Mouse (Mus musculus): ENCODE results near the gene Slc24a2. TPM values are rescaled to one million over a fixed set of nuclear protein-coding genes. Genes with fewer than 3 reads are reported as not detected.

Slc24a2 gene
- polyA plus RNA-seq, 1 experiment from 2014 or later: not detected

DNA sequence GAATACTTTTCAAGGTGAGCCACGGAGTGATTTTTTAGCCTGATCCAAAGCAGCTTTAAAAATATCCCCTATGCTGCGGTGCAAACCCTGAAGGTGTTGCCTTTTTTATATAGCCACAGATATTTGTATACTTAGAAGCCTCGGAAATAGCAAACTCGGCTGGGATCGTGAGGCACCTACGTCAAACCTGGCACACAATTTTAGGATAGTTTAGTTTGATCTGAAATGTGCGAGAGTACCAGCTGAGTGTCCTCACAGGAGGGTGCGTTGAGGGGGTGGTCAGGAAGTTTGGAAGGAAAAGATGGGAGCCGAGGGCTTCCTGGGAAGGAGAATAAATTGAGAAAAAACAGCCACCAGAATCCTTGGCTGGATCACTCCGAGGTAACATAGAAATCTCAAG is 194.6 kb downstream of the Slc24a2 start:
- Histone ChIP-seq H3K4me1 (ENCODE audit: insufficient read depth, low read length) (no peaks in the 10 kb centered on the region), H3K4me3 (ENCODE audit: low read length) (no peak overlapping the region), H3K27me3 (ENCODE audit: insufficient read depth, low read length) (no peaks in the 10 kb centered on the region), H3K9ac (replicated peaks; ENCODE audit: low read length) (no peak overlapping the region), H3K27ac (ENCODE audit: low read length) (no peak overlapping the region), H3K4me2 (replicated peaks; ENCODE audit: low read depth, low read length) (no peak overlapping the region), H3K9me3 (ENCODE audit: low read length) (no peaks in the 10 kb centered on the region), H3K36me3 (ENCODE audit: insufficient read depth, low read length) (no peaks in the 10 kb centered on the region)
- ATAC-seq (ENCODE audit: low FRiP score, low TSS enrichment): no peak
- WGBS: 88% methylated on average over 10 of the region's 10 CpGs

DNA sequence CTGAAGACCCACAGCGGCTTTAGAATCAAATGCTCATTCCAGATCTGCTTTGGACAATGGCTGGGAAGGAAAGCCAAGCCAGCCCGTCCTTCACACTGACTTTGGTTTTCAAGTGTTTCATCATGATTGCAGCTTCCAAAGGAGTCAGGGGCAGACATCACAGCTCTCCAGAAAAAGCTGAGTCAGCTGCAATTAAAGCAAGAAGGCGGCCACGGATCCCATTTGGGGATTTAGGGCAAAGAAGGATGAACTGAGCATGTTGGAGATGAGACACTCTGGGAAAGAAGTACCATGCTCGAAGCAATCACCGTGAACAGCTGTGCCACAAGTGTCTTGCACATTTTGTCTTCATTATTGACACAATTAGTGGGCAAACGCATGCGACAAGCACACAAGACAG is 197.6 kb downstream of the Slc24a2 start:
- no peaks in the 10 kb centered on the region for H3K9me3 ChIP-seq (ENCODE audit: low read length)
- H3K4me1 ChIP-seq (ENCODE audit: insufficient read depth, low read length): no peaks in the 10 kb centered on the region
- no peaks in the 10 kb centered on the region for H3K27me3 ChIP-seq (ENCODE audit: insufficient read depth, low read length)
- H3K4me2 ChIP-seq (replicated peaks; ENCODE audit: low read depth, low read length): no peak overlapping the region
- H3K9ac ChIP-seq (replicated peaks; ENCODE audit: low read length): no peak overlapping the region
- 92% methylated on average over 8 of the region's 8 CpGs for WGBS
- H3K4me3 ChIP-seq (ENCODE audit: low read length): no peak overlapping the region
- no peak for ATAC-seq (ENCODE audit: low FRiP score, low TSS enrichment)
- H3K27ac ChIP-seq (ENCODE audit: low read length): no peak overlapping the region
- H3K36me3 ChIP-seq (ENCODE audit: insufficient read depth, low read length): no peaks in the 10 kb centered on the region

DNA sequence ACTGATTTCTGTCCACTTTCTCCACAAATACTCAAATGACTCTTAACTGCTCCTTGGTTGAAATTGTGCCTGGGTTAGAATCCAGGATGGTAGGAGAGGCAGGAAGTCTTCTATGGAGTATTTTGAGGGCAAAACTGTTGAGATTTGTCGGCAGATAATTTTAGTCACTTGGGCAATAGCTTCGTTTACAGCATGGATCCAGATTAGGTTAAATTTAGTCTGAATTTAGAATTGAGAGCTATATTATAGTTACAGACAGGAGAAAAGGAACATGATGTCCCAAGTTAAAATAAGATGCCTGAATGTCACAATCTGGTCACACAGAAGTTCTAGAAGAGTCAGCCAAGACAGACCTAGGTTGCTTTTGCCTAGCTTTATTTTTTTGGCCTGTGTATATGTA is 199.2 kb downstream of the Slc24a2 start:
- WGBS: 89% methylated on average over 2 of the region's 2 CpGs
- Histone ChIP-seq H3K36me3 (ENCODE audit: insufficient read depth, low read length) (no peaks in the 10 kb centered on the region), H3K9me3 (ENCODE audit: low read length) (no peaks in the 10 kb centered on the region), H3K27ac (ENCODE audit: low read length) (no peak overlapping the region), H3K4me2 (replicated peaks; ENCODE audit: low read depth, low read length) (no peak overlapping the region), H3K4me3 (ENCODE audit: low read length) (no peak overlapping the region), H3K4me1 (ENCODE audit: insufficient read depth, low read length) (no peaks in the 10 kb centered on the region), H3K9ac (replicated peaks; ENCODE audit: low read length) (no peak overlapping the region), H3K27me3 (ENCODE audit: insufficient read depth, low read length) (no peaks in the 10 kb centered on the region)
- no peak for ATAC-seq (ENCODE audit: low FRiP score, low TSS enrichment)

DNA sequence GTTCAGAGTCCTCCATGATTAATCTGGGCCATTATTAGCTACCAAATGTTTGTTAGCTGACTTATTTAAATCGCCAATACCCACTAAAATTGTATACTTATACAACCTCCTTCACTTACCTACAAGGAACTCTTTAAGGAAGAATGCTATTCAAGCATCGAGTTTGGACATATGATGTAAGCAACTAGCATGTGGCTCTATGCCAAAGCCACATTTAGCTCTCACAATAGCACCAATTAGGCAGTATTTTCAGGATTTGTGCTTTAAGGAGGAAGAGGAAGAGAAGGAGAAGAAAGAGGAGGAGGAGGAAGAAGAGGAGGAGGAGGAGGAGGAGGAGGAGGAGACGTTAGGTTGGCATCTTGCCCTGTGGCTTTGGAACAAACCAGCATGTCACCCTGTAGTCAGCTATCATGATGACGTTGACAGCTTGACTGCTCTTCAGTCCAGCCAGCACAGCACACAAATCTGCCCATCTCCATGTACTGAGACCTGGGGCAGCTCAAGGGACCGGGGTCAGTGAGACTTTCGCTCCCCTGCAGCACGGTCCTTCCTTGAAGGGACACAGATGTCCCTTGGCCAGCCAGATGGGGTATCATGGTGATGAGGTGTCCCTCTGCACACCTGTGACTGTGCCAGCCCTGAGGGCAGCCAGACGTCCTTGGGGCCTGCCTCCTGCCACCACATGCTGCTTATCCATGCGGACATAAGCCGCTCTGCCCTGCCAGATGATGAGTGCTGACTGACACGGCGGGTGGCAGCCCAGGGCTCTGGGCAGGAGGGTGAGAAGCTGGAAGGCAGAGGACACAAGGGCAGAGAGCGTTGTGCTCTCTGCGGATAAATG is 203.7 kb downstream of the Slc24a2 start:
- 72% methylated on average over 14 of the region's 14 CpGs for WGBS
- Histone ChIP-seq H3K9me3 (ENCODE audit: low read length) (no peaks in the 10 kb centered on the region), H3K4me1 (ENCODE audit: insufficient read depth, low read length) (0 out of 2 replicates have a peak, but pooled peaks cover 4% of the 10 kb centered on the region), H3K27ac (ENCODE audit: low read length) (no peak overlapping the region), H3K36me3 (ENCODE audit: insufficient read depth, low read length) (no peaks in the 10 kb centered on the region), H3K4me2 (replicated peaks; ENCODE audit: low read depth, low read length) (no peak overlapping the region), H3K9ac (replicated peaks; ENCODE audit: low read length) (no peak overlapping the region), H3K27me3 (ENCODE audit: insufficient read depth, low read length) (no peaks in the 10 kb centered on the region), H3K4me3 (ENCODE audit: low read length) (no peak overlapping the region)
- ATAC-seq (ENCODE audit: low FRiP score, low TSS enrichment): no peak

DNA sequence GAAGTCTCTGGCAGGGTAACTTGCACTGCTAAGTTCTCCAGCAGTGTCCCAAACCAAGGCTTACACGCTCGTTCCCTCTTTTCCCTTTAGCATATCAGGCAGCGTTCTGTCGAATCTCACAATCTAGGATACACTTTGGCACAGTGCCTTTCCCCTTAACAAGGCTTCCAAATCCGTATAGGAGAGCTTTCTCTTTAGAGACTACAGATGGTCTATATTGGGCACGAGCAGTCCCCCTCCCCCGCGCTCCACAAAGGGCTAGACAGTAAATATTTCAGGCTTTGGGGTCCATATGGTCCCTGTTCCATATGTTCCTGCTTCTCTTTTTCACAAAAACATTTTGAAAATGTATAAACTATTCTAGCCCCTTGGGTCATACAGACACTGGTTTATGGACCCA is 205.7 kb downstream of the Slc24a2 start:
- Histone ChIP-seq H3K4me2 (replicated peaks; ENCODE audit: low read depth, low read length) (no peak overlapping the region), H3K27ac (ENCODE audit: low read length) (no peak overlapping the region), H3K9ac (replicated peaks; ENCODE audit: low read length) (no peak overlapping the region), H3K4me1 (ENCODE audit: insufficient read depth, low read length) (0 out of 2 replicates have a peak, but pooled peaks cover 5% of the 10 kb centered on the region), H3K27me3 (ENCODE audit: insufficient read depth, low read length) (no peaks in the 10 kb centered on the region), H3K9me3 (ENCODE audit: low read length) (no peaks in the 10 kb centered on the region), H3K4me3 (ENCODE audit: low read length) (no peak overlapping the region), H3K36me3 (ENCODE audit: insufficient read depth, low read length) (no peaks in the 10 kb centered on the region)
- ATAC-seq (ENCODE audit: low FRiP score, low TSS enrichment): no peak
- WGBS: 82% methylated on average over 8 of the region's 8 CpGs

DNA sequence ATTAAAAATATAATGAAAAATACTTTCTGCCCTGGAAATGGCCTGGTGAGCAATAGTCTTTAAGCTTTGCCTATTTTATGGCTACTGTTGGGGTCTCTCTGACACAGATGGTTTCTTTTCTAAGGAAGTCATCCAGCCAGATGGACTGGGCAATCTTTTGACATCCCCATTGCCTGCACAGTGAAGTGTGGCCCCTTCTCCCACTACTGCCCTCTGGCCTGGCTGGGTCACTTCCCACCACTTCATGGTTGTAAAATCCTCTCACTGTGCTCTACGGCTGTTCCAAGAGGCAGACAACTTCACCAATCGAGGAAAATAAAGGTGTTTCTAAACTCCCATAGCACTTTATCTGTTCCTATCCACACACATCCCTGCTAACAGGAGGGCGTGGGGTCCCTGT is 208.7 kb downstream of the Slc24a2 start:
- Histone ChIP-seq H3K36me3 (ENCODE audit: insufficient read depth, low read length) (no peaks in the 10 kb centered on the region), H3K27ac (ENCODE audit: low read length) (no peak overlapping the region), H3K27me3 (ENCODE audit: insufficient read depth, low read length) (no peaks in the 10 kb centered on the region), H3K9ac (replicated peaks; ENCODE audit: low read length) (no peak overlapping the region), H3K9me3 (ENCODE audit: low read length) (no peaks in the 10 kb centered on the region), H3K4me2 (replicated peaks; ENCODE audit: low read depth, low read length) (no peak overlapping the region), H3K4me3 (ENCODE audit: low read length) (no peak overlapping the region), H3K4me1 (ENCODE audit: insufficient read depth, low read length) (0 out of 2 replicates have a peak, but pooled peaks cover 5% of the 10 kb centered on the region)
- WGBS: 34% methylated on average over 3 of the region's 3 CpGs
- 0 out of 2 replicates have a peak, but pooled peaks have one; percentile 31 for ATAC-seq (ENCODE audit: low FRiP score, low TSS enrichment)

DNA sequence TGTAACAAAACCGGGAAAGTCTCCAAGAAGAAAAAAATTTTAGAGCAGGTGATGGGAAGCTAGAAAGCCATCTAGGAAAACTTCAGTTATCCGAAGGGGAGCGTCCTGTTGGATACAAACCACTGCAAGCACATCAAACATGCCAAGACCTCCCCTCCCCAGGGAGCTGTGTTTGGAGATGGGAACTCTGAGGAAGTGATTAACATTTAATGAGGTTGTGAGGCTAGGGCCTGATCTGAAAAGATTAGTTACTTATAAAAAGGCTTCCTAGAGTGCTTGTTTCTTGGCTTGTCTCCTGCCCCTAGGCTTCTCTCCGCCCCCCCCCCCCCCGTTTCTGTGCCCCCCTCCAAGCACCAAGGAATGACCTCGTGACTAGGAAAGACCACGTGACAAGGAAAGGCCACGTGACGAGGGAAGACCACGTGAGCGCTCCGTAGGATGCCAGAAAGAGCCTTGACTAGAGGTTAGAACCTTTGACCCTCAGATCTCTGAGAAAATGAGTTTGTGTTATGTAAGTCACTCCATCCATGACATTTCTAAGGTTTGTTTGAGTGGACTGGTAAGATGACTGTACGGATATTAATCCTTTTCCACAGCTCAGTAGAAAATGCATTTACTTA is 210.7 kb downstream of the Slc24a2 start:
- no peaks in the 10 kb centered on the region for H3K9me3 ChIP-seq (ENCODE audit: low read length)
- H3K27me3 ChIP-seq (ENCODE audit: insufficient read depth, low read length): no peaks in the 10 kb centered on the region
- 0 out of 2 replicates have a peak, but pooled peaks have one; percentile 67 for ATAC-seq (ENCODE audit: low FRiP score, low TSS enrichment)
- no peak overlapping the region for H3K4me2 ChIP-seq (replicated peaks; ENCODE audit: low read depth, low read length)
- H3K4me3 ChIP-seq (ENCODE audit: low read length): no peak overlapping the region
- H3K36me3 ChIP-seq (ENCODE audit: insufficient read depth, low read length): no peaks in the 10 kb centered on the region
- H3K9ac ChIP-seq (replicated peaks; ENCODE audit: low read length): no peak overlapping the region
- H3K27ac ChIP-seq (ENCODE audit: low read length): no peak overlapping the region
- H3K4me1 ChIP-seq (ENCODE audit: insufficient read depth, low read length): 0 out of 2 replicates have a peak, but pooled peaks cover 5% of the 10 kb centered on the region
- 44% methylated on average over 13 of the region's 13 CpGs for WGBS

DNA sequence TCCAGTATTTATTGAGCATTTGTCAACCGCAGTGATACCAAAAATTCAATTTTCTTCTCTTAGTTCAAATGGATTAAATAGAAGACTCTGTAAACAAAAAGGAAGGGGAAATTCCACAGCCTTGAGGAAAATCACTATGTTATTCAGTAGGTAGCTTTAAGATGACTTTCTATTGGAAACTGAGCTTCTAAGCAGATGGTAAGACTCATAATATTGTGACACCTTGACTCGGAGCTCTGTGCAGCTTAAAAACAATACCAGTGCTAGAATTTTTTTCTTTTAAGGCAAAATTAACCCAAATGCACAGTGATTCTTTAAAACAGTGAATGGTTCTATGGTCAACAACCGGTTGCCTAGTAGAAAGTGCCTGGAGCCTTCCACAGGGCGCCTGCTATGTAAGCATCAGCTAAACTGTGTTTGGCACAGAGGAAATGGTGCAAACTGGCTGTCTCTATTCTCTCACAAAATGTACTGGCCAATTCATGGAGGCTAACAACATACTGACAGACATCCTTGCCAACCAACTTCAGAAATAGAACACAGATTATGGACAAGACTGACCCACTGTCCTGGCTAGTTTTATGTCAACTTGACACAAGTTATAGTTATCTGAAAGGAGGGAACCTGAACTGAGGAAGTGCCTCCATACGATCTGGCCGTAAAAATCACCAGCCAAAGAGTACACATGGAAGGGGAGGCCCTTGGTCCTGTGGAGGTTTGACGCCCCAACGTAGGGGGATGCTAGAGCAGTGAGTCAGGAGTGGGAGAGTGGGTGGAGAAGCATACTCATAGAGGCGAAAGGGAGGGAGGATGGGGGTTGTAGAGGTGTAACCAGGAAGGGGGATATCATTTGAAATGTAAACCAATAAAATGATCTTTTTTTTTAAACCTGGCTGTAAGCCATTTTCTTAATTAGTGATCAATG is 211.9 kb downstream of the Slc24a2 start:
- no peak for ATAC-seq (ENCODE audit: low FRiP score, low TSS enrichment)
- Histone ChIP-seq H3K27ac (ENCODE audit: low read length) (no peak overlapping the region), H3K4me2 (replicated peaks; ENCODE audit: low read depth, low read length) (no peak overlapping the region), H3K4me1 (ENCODE audit: insufficient read depth, low read length) (0 out of 2 replicates have a peak, but pooled peaks cover 5% of the 10 kb centered on the region), H3K4me3 (ENCODE audit: low read length) (no peak overlapping the region), H3K36me3 (ENCODE audit: insufficient read depth, low read length) (no peaks in the 10 kb centered on the region), H3K27me3 (ENCODE audit: insufficient read depth, low read length) (no peaks in the 10 kb centered on the region), H3K9ac (replicated peaks; ENCODE audit: low read length) (no peak overlapping the region), H3K9me3 (ENCODE audit: low read length) (no peaks in the 10 kb centered on the region)
- WGBS: 72% methylated on average over 9 of the region's 9 CpGs

DNA sequence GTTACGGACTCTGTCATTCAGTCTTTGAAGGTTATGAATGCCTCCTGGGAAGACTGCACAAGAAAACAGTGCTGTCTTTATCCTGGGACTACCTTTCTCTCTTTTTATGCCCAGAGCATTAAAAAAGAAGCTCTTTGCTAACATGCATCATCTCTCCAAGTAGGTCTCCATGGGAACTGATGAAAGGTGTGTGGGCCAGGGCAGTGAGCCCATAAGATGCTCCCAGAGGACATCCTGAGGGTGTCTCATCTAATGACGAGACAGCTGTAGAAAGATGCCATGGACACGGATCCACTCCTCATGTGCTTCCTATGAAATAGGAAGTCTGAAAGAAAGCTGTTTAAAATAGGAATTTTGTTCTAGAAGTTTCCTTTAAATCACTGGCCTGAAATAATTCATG is 212.8 kb downstream of the Slc24a2 start:
- WGBS: 93% methylated on average over 3 of the region's 3 CpGs
- Histone ChIP-seq H3K27me3 (ENCODE audit: insufficient read depth, low read length) (no peaks in the 10 kb centered on the region), H3K36me3 (ENCODE audit: insufficient read depth, low read length) (no peaks in the 10 kb centered on the region), H3K4me1 (ENCODE audit: insufficient read depth, low read length) (0 out of 2 replicates have a peak, but pooled peaks cover 5% of the 10 kb centered on the region), H3K9me3 (ENCODE audit: low read length) (no peaks in the 10 kb centered on the region), H3K4me2 (replicated peaks; ENCODE audit: low read depth, low read length) (no peak overlapping the region), H3K9ac (replicated peaks; ENCODE audit: low read length) (no peak overlapping the region), H3K27ac (ENCODE audit: low read length) (no peak overlapping the region), H3K4me3 (ENCODE audit: low read length) (no peak overlapping the region)
- no peak for ATAC-seq (ENCODE audit: low FRiP score, low TSS enrichment)
